Mouse (Mus musculus) retina, adult 2 months (tissue): ENCODE results near the gene Jhy.
A peak's percentile ranks its signal among the peaks of the same experiment; 100 is the strongest.

Source experiments
- DNase-seq: peaks from one replicate; pipeline ENCODE4 v3.0.0-alpha.2; 2012; ENCODE audit warnings: low read depth, low spot score

Gene Jhy

GRCm38 (mm10) chr9:40963586-40964417, at the start of gene Jhy:
Gene Jhy (minus strand): TSS chr9:40964118.
- DNase-seq: no peak

- DNase-seq: no peak
Observed at GRCm38 (mm10) chr9:41012456-41012855, 48.5 kb upstream of the Jhy start.

- DNase-seq: no peak
Observed at GRCm38 (mm10) chr9:41011512-41012436, 47.9 kb upstream of the Jhy start.

- no peak for DNase-seq
Observed at GRCm38 (mm10) chr9:41007785-41008184, 43.9 kb upstream of the Jhy start.

GRCm38 (mm10) chr9:41004415-41004814, 40.5 kb upstream of the Jhy start, which contains the start of gene Crtam:
Gene Crtam (minus strand): TSS chr9:41004628.
- DNase-seq: no peak

- no peak for DNase-seq
Observed at GRCm38 (mm10) chr9:40997116-40997779, 33.3 kb upstream of the Jhy start.

GRCm38 (mm10) chr9:40994075-40994474, 30.2 kb upstream of the Jhy start:
- no peak for DNase-seq

- no peak for DNase-seq
Observed at GRCm38 (mm10) chr9:40991511-40991910, 27.6 kb upstream of the Jhy start.

GRCm38 (mm10) chr9:40989940-40990588, 26.1 kb upstream of the Jhy start:
- peak; percentile 22 for DNase-seq

GRCm38 (mm10) chr9:40984313-40984712, 20.4 kb upstream of the Jhy start:
- no peak for DNase-seq

GRCm38 (mm10) chr9:40983758-40984157, 19.8 kb upstream of the Jhy start:
- DNase-seq: no peak

GRCm38 (mm10) chr9:40982480-40982879, 18.6 kb upstream of the Jhy start:
- peak; percentile 3 for DNase-seq

- DNase-seq: no peak
Observed at GRCm38 (mm10) chr9:40974042-40974801, 10.3 kb upstream of the Jhy start.

- no peak for DNase-seq
Observed at GRCm38 (mm10) chr9:40964418-40964714, 448 bp upstream of the Jhy start.

- DNase-seq: no peak
Observed at GRCm38 (mm10) chr9:40961401-40961800, 2.5 kb downstream of the Jhy start.

- no peak for DNase-seq
Observed at GRCm38 (mm10) chr9:40949039-40949615, 14.8 kb downstream of the Jhy start.

GRCm38 (mm10) chr9:40948473-40948872, 15.4 kb downstream of the Jhy start:
- DNase-seq: no peak

GRCm38 (mm10) chr9:40947131-40947530, 16.8 kb downstream of the Jhy start:
- DNase-seq: no peak

- DNase-seq: no peak
Observed at GRCm38 (mm10) chr9:40937425-40937824, 26.5 kb downstream of the Jhy start.

- DNase-seq: no peak
Observed at GRCm38 (mm10) chr9:40933323-40933722, 30.6 kb downstream of the Jhy start.
